Mouse (Mus musculus): Measurements from ENCODE around the gene Rai14. TPM values are rescaled to one million over a fixed set of nuclear protein-coding genes. Genes with fewer than 3 reads are reported as not detected.
"Not testable (repeated sequence)": the region's sequence is repeated elsewhere in the genome, so short reads cannot be mapped to it uniquely, and the experiment has no call there.

Gene Rai14
- total RNA-seq, 2 experiments from 2014 or later, result 10.4 to 11.4 TPM

GRCm38 (mm10) chr15:10586565-10586964, 127.9 kb downstream of the Rai14 start:
- DNase-seq (ENCODE audit: low spot score in 2 of 2), result no peak

DNA sequence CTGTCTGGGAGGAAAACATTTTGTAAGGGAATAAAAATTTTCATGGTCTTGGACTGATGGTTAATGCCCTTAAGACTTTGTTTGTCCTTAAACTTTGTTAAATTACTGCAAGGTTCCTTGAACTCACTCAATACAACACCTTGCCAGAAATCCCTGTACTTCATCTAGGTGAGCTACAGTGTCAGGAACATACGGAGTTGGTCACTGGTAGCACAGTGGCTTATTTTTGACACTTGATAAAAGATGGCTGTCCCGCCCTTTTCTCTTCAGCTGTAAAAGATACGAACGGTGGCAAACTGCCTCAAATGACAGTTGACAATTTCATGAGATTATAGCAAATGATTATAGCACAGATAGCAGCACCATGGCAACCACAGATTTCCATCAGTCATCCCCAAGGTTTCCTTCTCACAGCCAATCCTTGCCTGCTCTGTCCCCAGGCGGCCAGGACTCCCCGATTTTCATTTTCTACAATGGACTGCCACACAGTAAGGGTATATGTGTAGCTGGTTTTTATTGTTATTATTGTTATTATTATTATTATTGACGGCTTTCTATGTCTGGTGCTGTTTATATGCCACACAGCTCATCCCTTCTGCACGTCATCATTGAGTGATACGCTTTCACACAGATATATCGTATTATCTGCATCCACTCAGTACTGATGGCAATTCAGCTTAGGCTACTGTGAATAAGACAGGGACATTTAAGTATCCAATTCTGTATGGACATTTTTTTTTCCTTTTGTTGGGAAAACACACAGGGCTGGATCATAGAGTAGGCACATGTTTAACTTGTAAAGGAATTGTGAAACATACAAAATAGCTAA, 129.9 kb downstream of the Rai14 start:
- no peak for DNase-seq (ENCODE audit: low spot score in 2 of 2)
- intact Hi-C loops (cut with DNase I), result no loop called here

More at GRCm38 (mm10) chr15:10586565-10586964, 127.9 kb downstream of the Rai14 start:
- intact Hi-C loops (cut with DNase I), result no loop called here

DNA sequence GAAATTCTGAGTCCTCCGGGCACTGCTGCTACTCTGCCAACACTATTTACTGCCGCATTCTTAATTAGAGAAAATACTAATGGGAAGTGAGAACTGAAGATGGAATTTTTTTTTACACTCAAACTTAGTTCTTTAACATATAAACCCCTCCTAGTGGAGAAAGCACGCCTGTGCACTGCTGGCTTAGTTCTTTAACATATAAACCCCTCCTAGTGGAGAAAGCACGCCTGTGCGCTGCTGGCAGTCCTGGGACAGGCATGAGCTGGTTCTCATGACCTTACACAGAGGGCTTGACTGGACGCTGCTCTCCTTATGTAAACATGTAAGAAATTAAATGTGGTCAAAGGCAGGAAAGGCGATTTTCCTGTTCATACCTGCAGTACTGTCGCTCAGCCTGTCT, 131.0 kb downstream of the Rai14 start:
- intact Hi-C loops (cut with DNase I), result loop anchor here (2.0 kb wide), 1 partner anchor 83 kb away; no protein-coding TSS in a partner anchor
- peak; percentile 18 to 59 for DNase-seq (ENCODE audit: low spot score in 2 of 2)

DNA sequence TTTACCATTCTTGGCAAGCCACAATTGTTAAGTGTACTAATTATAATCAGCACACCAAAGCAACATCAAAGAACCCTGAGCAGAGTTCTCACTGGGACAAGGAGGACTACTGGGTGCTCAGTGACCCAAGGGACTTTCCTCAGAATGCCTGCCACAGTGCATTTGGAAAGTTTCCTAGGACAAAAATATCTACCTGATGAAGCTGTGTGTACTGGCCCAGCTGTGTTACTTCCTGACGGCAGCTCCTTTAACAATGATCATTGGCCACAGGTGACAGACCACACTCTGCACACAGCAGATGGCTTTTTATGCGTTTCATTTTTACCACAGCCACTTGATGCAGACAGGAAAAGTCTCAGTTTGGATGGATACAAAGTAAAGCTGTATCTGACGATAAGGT, 135.3 kb downstream of the Rai14 start:
- intact Hi-C loops (cut with DNase I), result no loop called here
- DNase-seq (ENCODE audit: low spot score in 2 of 2), result no peak

- intact Hi-C loops (cut with DNase I), result no loop called here
- DNase-seq (ENCODE audit: low spot score in 2 of 2), result no peak
Measured at GRCm38 (mm10) chr15:10566486-10566885, 147.9 kb downstream of the Rai14 start.

DNA sequence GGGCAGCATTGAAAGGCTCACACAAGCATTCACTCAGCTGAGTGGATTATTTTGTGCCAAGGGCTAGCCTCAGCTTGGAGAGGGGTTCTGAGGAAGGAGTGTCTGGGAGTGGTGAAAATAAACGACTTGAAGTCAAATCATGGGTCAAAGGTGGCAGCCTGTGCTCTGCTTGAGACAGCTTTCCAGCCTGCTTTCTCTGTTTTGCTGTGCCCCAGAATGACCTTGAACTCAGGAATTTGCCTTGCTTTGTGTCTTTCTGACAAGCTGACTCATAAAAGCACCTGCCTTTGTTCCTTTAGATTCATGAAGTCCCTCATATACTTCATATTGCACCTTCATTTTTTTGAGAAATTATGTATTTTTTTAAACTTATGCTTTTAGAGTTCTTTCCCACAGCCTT, 150.2 kb downstream of the Rai14 start:
- intact Hi-C loops (cut with DNase I), result no loop called here

DNA sequence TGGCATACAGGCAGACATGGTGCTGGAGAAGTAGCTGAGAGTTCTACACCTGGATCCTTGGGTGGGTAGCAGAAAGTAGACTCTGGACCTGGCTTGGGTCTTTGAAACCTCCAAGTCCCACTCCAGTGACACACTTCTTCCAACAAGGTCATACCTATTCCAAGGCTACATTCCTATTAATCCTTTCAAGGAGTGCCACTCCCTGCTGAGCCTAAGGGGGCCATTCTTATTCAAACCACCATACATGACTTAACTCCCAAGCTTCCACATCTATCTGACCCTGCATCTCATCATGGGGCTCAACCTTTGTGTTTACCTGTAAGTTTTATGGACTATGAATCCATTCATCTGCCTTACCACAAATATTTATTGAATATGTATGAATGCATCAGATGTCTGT, 152.1 kb downstream of the Rai14 start:
- intact Hi-C loops (cut with DNase I), result no loop called here
- no peak for DNase-seq (ENCODE audit: low spot score in 2 of 2)

More for the DNA sequence above, 150.2 kb downstream of the Rai14 start:
- DNase-seq (ENCODE audit: low spot score in 2 of 2), result no peak

DNA sequence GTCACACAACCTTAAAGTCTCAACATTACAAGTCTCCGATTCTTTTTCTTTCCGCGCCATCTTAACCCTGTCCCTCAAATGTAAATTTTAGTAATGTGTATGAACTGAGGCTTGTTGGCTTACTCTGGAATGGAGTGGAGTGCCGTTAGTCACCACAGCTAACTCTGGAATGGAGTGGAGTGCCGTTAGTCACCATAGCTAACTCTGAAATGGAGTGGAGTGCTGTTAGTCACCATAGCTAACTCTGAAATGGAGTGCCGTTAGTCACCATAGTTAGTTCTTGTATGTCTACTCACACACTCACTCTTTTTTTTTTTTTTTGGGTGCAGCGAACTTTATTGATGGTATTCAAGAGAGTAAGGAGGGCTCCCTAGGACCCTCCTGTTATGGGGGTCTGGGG, 154.4 kb downstream of the Rai14 start:
- intact Hi-C loops (cut with DNase I), result no loop called here
- no peak for DNase-seq (ENCODE audit: low spot score in 2 of 2)

GRCm38 (mm10) chr15:10558465-10558864, 156.0 kb downstream of the Rai14 start, which contains the start of gene Ttc23l:
Ttc23l (minus strand) TSS chr15:10558668.
- intact Hi-C loops (cut with DNase I), result no loop called here
- DNase-seq (ENCODE audit: low spot score in 2 of 2), result no peak

- intact Hi-C loops (cut with DNase I), result no loop called here
- no peak for DNase-seq (ENCODE audit: low spot score in 2 of 2)
Measured at GRCm38 (mm10) chr15:10554336-10554735, 160.1 kb downstream of the Rai14 start.

- no peak for DNase-seq (ENCODE audit: low spot score in 2 of 2)
Measured at GRCm38 (mm10) chr15:10540271-10541088, 173.9 kb downstream of the Rai14 start.

GRCm38 (mm10) chr15:10535969-10536368, 178.5 kb downstream of the Rai14 start:
- no peak for DNase-seq (ENCODE audit: low spot score in 2 of 2)
- intact Hi-C loops (cut with DNase I), result no loop called here

More at GRCm38 (mm10) chr15:10540271-10541088, 173.9 kb downstream of the Rai14 start:
- intact Hi-C loops (cut with DNase I), result no loop called here

DNA sequence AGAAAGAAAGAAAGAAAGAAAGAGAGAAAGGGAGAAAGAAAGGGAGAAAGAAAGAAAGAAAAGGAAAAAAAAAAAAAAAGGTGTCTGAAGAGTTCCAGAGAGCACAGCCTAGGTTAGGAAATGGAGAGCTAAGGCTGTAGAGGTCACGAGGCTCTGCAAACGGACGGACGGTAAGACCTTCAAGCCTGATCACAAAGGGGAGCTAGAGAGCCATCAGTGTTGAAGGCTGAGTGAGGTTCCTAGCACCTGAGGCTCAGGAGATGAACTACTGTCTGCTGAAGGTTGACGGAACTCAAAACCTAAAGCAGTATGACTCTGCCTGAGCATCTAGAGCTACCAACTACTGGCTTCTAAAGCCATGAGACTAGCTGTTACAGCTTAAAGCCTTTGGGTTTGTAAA, 179.8 kb downstream of the Rai14 start:
- no peak for DNase-seq (ENCODE audit: low spot score in 2 of 2)
- intact Hi-C loops (cut with DNase I), result no loop called here

DNA sequence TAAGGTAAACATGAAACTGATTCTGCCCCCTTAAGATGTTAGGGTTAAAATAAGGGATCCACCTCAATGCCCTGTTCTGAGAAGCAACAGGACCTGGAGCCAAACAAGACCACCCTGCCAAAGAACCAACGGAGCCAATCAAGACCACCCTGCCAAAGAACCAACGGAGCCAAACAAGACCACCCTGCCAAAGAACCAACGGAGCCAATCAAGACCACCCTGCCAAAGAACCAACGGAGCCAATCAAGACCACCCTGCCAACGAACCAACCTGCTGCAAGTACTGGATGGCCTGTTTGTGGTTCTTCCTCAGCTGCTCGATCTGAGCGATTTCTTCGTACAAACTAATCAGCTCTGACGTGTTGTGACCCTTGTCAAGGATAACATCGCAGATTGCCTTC, 181.1 kb downstream of the Rai14 start:
- intact Hi-C loops (cut with DNase I); DNase-seq (ENCODE audit: low spot score in 2 of 2): not testable (repeated sequence)

GRCm38 (mm10) chr15:10531352-10531751, 183.1 kb downstream of the Rai14 start:
- no peak for DNase-seq (ENCODE audit: low spot score in 2 of 2)

GRCm38 (mm10) chr15:10525896-10526295, 188.5 kb downstream of the Rai14 start:
- no peak for DNase-seq (ENCODE audit: low spot score in 2 of 2)
- intact Hi-C loops (cut with DNase I), result no loop called here

More at GRCm38 (mm10) chr15:10531352-10531751, 183.1 kb downstream of the Rai14 start:
- intact Hi-C loops (cut with DNase I), result no loop called here

Data from left cerebral cortex, postnatal 14 days (tissue).